Mouse (Mus musculus) midbrain, embryonic 14.5 days (tissue): Measurements from ENCODE around the gene Pole4. TPM values are rescaled to one million over a fixed set of nuclear protein-coding genes. Genes with fewer than 3 reads are reported as not detected.
"Not testable (repeated sequence)": the region's sequence is repeated elsewhere in the genome, so short reads cannot be mapped to it uniquely, and the experiment has no call there.

Experiments
- ATAC-seq: fragments of 200-750 bp; cut with Nextera tagmentation; 2 replicates; pipeline ENCODE4 v1.8.0; 2017; ENCODE audit warnings: moderate number of reproducible peaks, moderate library complexity; ENCODE audit not compliant: low FRiP score, low TSS enrichment
- DNase-seq: peaks from one replicate; pipeline ENCODE4 v3.0.0-alpha.2; 2015
- H3K27ac ChIP-seq: fragments of 300-500 bp; sonication (generic); replicated peaks from 2 replicates; pipeline ENCODE4 v1.5.1; 2014; ENCODE audit warnings: mild to moderate bottlenecking, low read depth, low read length, moderate library complexity
- H3K27me3 ChIP-seq: fragments of 300-500 bp; sonication (generic); 2 replicates; pipeline ENCODE4 v1.6.1; 2014; ENCODE audit warnings: low read length, control low read depth, mixed read lengths; ENCODE audit not compliant: control insufficient read depth, insufficient read depth
- H3K36me3 ChIP-seq: fragments of 300-500 bp; sonication (generic); 2 replicates; pipeline ENCODE4 v1.6.1; 2014; ENCODE audit warnings: low read length, control low read depth; ENCODE audit not compliant: control insufficient read depth, insufficient read depth
- H3K4me1 ChIP-seq: fragments of 300-500 bp; sonication (generic); 2 replicates; pipeline ENCODE4 v1.6.1; 2014; ENCODE audit warnings: mild to moderate bottlenecking, antibody characterized with exemption, low read length, control low read depth; ENCODE audit not compliant: control insufficient read depth, insufficient read depth
- H3K4me2 ChIP-seq: fragments of 300-500 bp; sonication (generic); 2 replicates; pipeline ENCODE4 v1.6.1; 2014; ENCODE audit warnings: mild to moderate bottlenecking, low read length, moderate library complexity
- H3K4me3 ChIP-seq: fragments of 300-500 bp; sonication (generic); replicated peaks from 2 replicates; pipeline ENCODE4 v1.5.1; 2014; ENCODE audit warnings: low read depth, low read length
- H3K9ac ChIP-seq: fragments of 300-500 bp; sonication (generic); replicated peaks from 2 replicates; pipeline ENCODE4 v1.6.1; 2014; ENCODE audit warnings: mild to moderate bottlenecking, low read length, moderate library complexity
- H3K9me3 ChIP-seq: fragments of 300-500 bp; sonication (generic); 2 replicates; pipeline ENCODE4 v1.6.1; 2016; ENCODE audit warnings: low read length, control low read depth, mixed read lengths; ENCODE audit not compliant: control insufficient read depth
- WGBS: fragments of 180-500 bp; shearing (Covaris S2); extraction: QIAGEN DNeasy Blood & Tissue Kit; methylation state at CpG from one replicate; pipeline ENCODE4 v1.1.7; 2014; 5-methylcytosine and 5-hydroxymethylcytosine counted together
- polyA plus RNA-seq: library from polyadenylated mRNA; unstranded; fragments of >200 nt; fragmentation: Nextera tagmentation; extraction: Ambion mirVana; gene quantifications from 2 replicates; pipeline ENCODE4 v1.2.1, GENCODE M21; 2014

The Pole4 gene
- polyA plus RNA-seq, 1 experiment from 2014 or later, result 119 TPM

DNA sequence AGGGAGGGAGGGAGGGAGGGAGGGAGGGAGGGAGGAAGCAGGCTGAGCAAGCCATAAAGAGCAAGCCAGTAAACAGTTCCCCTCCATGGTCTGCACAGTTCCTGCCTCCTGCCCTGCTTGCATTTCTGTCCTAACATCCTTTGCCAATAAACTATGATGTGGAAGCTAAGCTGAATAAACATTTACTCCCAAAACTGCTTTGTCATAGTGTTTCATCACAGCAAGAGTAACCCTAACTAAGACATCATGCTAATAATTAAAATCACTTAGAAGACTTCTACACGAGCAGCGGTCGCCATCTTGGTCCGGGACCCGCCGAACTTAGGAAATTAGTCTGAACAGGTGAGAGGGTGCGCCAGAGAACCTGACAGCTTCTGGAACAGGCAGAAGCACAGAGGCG lies 79.8 kb downstream of the Pole4 start:
- H3K36me3 ChIP-seq, H3K9ac ChIP-seq, H3K4me1 ChIP-seq, H3K27me3 ChIP-seq, H3K4me3 ChIP-seq, ATAC-seq, DNase-seq, H3K4me2 ChIP-seq, H3K27ac ChIP-seq, H3K9me3 ChIP-seq: not testable (repeated sequence)
- over 99% methylated on average over 7 of the region's 8 CpGs for WGBS

DNA sequence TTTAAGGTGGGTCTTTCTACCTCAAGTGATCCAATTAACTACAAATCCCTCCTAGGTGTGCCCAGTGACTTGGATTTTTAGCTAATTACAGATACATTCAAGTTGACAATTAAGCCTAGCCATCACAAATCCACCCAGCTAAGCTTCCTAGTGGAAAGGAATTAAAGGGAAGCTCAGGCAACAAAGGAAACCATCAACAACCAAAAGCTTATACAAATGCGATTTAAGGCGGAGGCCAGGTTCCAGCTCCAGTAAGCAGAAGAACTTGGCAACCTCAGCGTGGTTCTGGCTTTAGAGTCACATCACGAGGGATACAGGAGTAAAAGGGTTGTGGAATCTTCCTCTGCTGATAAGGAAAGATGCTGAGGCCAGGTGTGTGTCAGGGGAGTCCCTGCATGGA lies 92.0 kb downstream of the Pole4 start:
- DNase-seq, result no peak
- no peak overlapping the region for H3K4me3 ChIP-seq
- H3K27ac ChIP-seq, result no peak overlapping the region
- H3K4me1 ChIP-seq, result 0 out of 2 replicates have a peak, but pooled peaks cover 7% of the 10 kb centered on the region
- ATAC-seq, result no peak
- no peaks in the 10 kb centered on the region for H3K36me3 ChIP-seq
- H3K27me3 ChIP-seq, result no peaks in the 10 kb centered on the region
- no peak overlapping the region for H3K4me2 ChIP-seq
- 49% methylated on average over 4 of the region's 4 CpGs for WGBS
- no peak overlapping the region for H3K9ac ChIP-seq
- no peaks in the 10 kb centered on the region for H3K9me3 ChIP-seq

GRCm38 (mm10) chr6:82611049-82611448 lies 94.1 kb downstream of the Pole4 start:
- H3K9me3 ChIP-seq, result no peaks in the 10 kb centered on the region
- no peaks in the 10 kb centered on the region for H3K36me3 ChIP-seq
- H3K4me2 ChIP-seq, result no peak overlapping the region
- ATAC-seq (0 out of 2 replicates have a peak, but pooled peaks have one; percentile 24), DNase-seq (no peak)
- H3K4me1 ChIP-seq, result 0 out of 2 replicates have a peak, but pooled peaks cover 7% of the 10 kb centered on the region
- 83% methylated on average over 9 of the region's 9 CpGs for WGBS
- no peak overlapping the region for H3K27ac ChIP-seq
- H3K9ac ChIP-seq, result no peak overlapping the region
- no peak overlapping the region for H3K4me3 ChIP-seq
- no peaks in the 10 kb centered on the region for H3K27me3 ChIP-seq

DNA sequence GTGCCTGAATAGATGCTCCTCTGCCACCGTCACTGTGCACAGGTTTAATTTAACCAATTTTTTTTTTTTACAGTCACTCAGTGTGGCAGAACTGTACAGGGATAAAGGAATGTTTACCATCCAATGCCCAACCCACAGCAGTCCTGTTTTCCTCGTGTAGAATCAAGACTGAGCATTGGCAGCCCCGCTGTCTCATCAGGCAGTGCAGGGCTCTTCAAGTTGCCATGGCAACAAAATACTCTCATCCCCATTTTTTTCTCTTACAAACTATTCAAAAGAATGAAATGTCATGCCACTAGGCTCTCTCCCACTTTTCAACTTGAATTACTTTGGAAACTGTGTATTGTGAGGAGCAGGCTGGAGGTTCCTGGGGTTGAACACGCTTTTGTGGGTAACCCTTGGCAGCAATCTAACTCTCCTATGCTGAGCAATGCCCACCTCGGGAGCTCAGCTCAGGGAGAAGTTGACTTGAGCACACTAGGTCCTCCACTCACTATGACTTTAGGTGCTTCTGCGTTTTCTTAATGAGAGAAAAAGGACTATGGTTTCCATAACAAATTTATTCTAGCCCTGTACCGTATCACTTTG lies 95.7 kb downstream of the Pole4 start:
- WGBS, result 33% methylated on average over 7 of the region's 7 CpGs

GRCm38 (mm10) chr6:82608756-82609155 lies 96.4 kb downstream of the Pole4 start:
- Histone ChIP-seq H3K27me3 (no peaks in the 10 kb centered on the region), H3K36me3 (no peaks in the 10 kb centered on the region), H3K4me3 (no peak overlapping the region), H3K9me3 (no peaks in the 10 kb centered on the region), H3K9ac (no peak overlapping the region), H3K4me1 (0 out of 2 replicates have a peak, but pooled peaks cover 7% of the 10 kb centered on the region), H3K27ac (no peak overlapping the region), H3K4me2 (no peak overlapping the region)
- 93% methylated on average over 4 of the region's 4 CpGs for WGBS
- DNase-seq (no peak), ATAC-seq (no peak)

More for the DNA sequence above, 95.7 kb downstream of the Pole4 start:
- Histone ChIP-seq H3K4me1 (0 out of 2 replicates have a peak, but pooled peaks cover 7% of the 10 kb centered on the region), H3K4me3 (no peak overlapping the region), H3K4me2 (0 out of 2 replicates have a peak overlapping the region, but pooled peaks have one; percentile 4), H3K9ac (no peak overlapping the region), H3K27ac (no peak overlapping the region; the same call in 1 of the 2 replicates), H3K27me3 (no peaks in the 10 kb centered on the region), H3K9me3 (no peaks in the 10 kb centered on the region), H3K36me3 (no peaks in the 10 kb centered on the region)
- no peak for ATAC-seq
- DNase-seq, result peak; percentile 76

GRCm38 (mm10) chr6:82604791-82605190 lies 100.4 kb downstream of the Pole4 start:
- H3K4me2 ChIP-seq, result no peak overlapping the region
- no peaks in the 10 kb centered on the region for H3K27me3 ChIP-seq
- no peak overlapping the region for H3K4me3 ChIP-seq
- H3K9ac ChIP-seq, result no peak overlapping the region
- ATAC-seq (no peak), DNase-seq (peak; percentile 21)
- no peaks in the 10 kb centered on the region for H3K36me3 ChIP-seq
- no peaks in the 10 kb centered on the region for H3K9me3 ChIP-seq
- 0 out of 2 replicates have a peak, but pooled peaks cover 7% of the 10 kb centered on the region for H3K4me1 ChIP-seq
- 54% methylated on average over 8 of the region's 8 CpGs for WGBS
- no peak overlapping the region for H3K27ac ChIP-seq

DNA sequence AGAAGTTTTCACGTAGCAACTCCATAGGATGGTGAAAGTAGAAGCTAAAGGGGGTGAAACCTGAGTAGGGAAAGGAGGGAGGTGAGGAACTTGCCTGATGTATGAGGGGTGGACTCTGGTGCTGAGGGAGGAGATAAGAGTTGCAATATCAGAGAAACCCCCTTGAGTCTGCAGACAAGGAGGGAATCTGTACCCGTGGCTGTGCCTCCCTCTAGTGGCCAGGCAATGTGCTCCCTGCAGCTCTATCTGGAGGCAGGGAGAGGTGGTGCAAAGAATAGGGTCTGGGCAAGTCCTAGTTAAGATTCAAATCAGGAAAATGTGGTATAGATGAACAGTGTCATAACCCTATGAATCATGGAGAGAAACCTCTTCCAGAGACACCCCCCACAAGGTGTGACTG lies 101.5 kb downstream of the Pole4 start:
- Histone ChIP-seq H3K4me2 (no peak overlapping the region), H3K36me3 (no peaks in the 10 kb centered on the region), H3K4me1 (no peaks in the 10 kb centered on the region), H3K27ac (no peak overlapping the region), H3K4me3 (no peak overlapping the region), H3K9me3 (no peaks in the 10 kb centered on the region), H3K27me3 (no peaks in the 10 kb centered on the region), H3K9ac (no peak overlapping the region)
- DNase-seq (peak; percentile 66), ATAC-seq (no peak; the same call in 1 of the 2 replicates)
- 50% methylated on average over 2 of the region's 2 CpGs for WGBS

GRCm38 (mm10) chr6:82603228-82603627 lies 101.9 kb downstream of the Pole4 start:
- DNase-seq (no peak), ATAC-seq (no peak)
- no peak overlapping the region for H3K4me3 ChIP-seq
- H3K4me1 ChIP-seq, result no peaks in the 10 kb centered on the region
- H3K9me3 ChIP-seq, result no peaks in the 10 kb centered on the region
- 82% methylated on average over 9 of the region's 9 CpGs for WGBS
- no peaks in the 10 kb centered on the region for H3K27me3 ChIP-seq
- H3K27ac ChIP-seq, result no peak overlapping the region
- no peak overlapping the region for H3K9ac ChIP-seq
- no peak overlapping the region for H3K4me2 ChIP-seq
- H3K36me3 ChIP-seq, result no peaks in the 10 kb centered on the region

GRCm38 (mm10) chr6:82595461-82596090 lies 109.6 kb downstream of the Pole4 start:
- Histone ChIP-seq H3K27me3 (no peaks in the 10 kb centered on the region), H3K4me1 (no peaks in the 10 kb centered on the region), H3K9me3 (no peaks in the 10 kb centered on the region), H3K4me3 (no peak overlapping the region), H3K27ac (no peak overlapping the region), H3K36me3 (no peaks in the 10 kb centered on the region), H3K4me2 (no peak overlapping the region), H3K9ac (no peak overlapping the region)
- DNase-seq (peak; percentile 39), ATAC-seq (no peak)
- 82% methylated on average over 8 of the region's 8 CpGs for WGBS
